Mouse (Mus musculus): ENCODE data around the gene Ankrd44. TPM values are rescaled to one million over a fixed set of nuclear protein-coding genes. Genes with fewer than 3 reads are reported as not detected.

Gene Ankrd44
- total and polyA plus RNA-seq, 3 experiments: 2.3 to 17.0 (median 12.7) TPM

GRCm38 (mm10) chr1:54612344-54612743, 313.8 kb downstream of the Ankrd44 start:
- DNase-seq: no peak

GRCm38 (mm10) chr1:54611891-54612290, 314.3 kb downstream of the Ankrd44 start:
- DNase-seq: no peak

GRCm38 (mm10) chr1:54606936-54607335, 319.3 kb downstream of the Ankrd44 start:
- no peak for DNase-seq

DNA sequence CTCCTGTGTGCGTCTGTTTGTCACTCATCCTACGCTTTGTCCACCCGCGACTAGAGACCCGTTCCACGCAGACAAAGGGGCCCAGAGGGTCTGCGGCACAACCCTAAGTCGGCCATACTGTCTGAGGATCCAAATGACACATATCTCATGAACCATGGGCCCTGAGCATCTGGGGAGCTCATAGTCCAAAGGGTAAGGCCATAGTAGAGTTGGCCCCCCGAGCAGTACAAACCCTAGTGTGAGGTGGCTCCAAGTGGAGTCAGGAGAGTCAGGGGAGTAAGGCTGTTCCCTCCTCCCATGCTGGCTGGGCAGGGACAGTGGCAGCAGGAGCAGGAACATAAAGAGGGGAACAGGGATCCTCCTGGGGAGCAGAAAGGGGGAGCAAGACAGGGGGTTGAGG, 324.5 kb downstream of the Ankrd44 start:
- no peak for DNase-seq

- DNase-seq: no peak
Observed at GRCm38 (mm10) chr1:54600275-54600674, 325.9 kb downstream of the Ankrd44 start.

GRCm38 (mm10) chr1:54597594-54598217, 328.5 kb downstream of the Ankrd44 start:
- DNase-seq: no peak

DNA sequence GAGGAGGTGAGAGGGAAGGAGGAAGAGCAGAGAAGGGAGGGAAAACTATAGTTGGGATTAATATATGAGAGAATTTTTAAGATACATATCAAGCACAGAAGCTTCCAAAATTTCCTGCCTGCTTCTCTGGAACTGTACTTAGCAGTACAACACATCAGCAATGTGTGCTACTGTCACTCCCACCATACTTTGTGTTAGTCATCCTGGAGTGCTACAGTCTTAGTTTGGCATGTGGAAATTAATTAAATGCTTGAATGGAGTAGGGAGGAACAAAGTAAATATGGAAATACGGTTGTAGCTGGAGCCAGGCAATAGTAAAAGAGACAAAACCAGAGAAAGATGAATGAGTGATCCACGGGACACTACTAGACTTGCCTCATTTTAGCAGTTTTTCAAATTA, 330.0 kb downstream of the Ankrd44 start:
- DNase-seq: no peak

Small RNA genes within 50 kb of the gene (microRNA-seq; reads per million reads assigned to microRNA genes)
- 0 reads per million in 2 experiments for gene Gm24053

Other genes starting within 250 kb of the Ankrd44 start
- 100 to 1,000 TPM; 121 to 124 TPM for gene Sf3b1, start 101.1 kb upstream of the Ankrd44 start, total RNA-seq (2021)
- gene Sf3b1, start 101.1 kb upstream of the Ankrd44 start, polyA plus RNA-seq (2012; rRNA removed): 6.9 and 7.9 TPM in 2 replicates
- gene Coq10b, start 126.4 kb upstream of the Ankrd44 start, total RNA-seq (2021): 100 to 1,000 TPM in 1 of 2 experiments, 10 to 100 TPM in 1; 89.5 to 135 TPM
- gene Coq10b, start 126.4 kb upstream of the Ankrd44 start, polyA plus RNA-seq (2012; rRNA removed): 24.3 and 24.4 TPM in 2 replicates
- 100 to 1,000 TPM; 618 to 826 TPM for gene Hspe1, start 161.7 kb upstream of the Ankrd44 start, total RNA-seq (2021)
- gene Hspe1, start 161.7 kb upstream of the Ankrd44 start, polyA plus RNA-seq (2012; rRNA removed): 64.2 and 81.1 TPM in 2 replicates
- 1,000 to 10,000 TPM; 1,172 to 1,353 TPM for gene Hspd1, start 161.9 kb upstream of the Ankrd44 start, total RNA-seq (2021)
- gene Hspd1, start 161.9 kb upstream of the Ankrd44 start, polyA plus RNA-seq (2012; rRNA removed): 38.9 and 40.1 TPM in 2 replicates
- 100 to 1,000 TPM; 136 to 390 TPM for gene Mob4, start 204.8 kb upstream of the Ankrd44 start, total RNA-seq (2021)
- 14.5 and 24.4 TPM in 2 replicates for gene Mob4, start 204.8 kb upstream of the Ankrd44 start, polyA plus RNA-seq (2012; rRNA removed)